Mouse (Mus musculus): ENCODE results near the gene Ccdc57.
"Not testable (repeated sequence)": the region's sequence is repeated elsewhere in the genome, so short reads cannot be mapped to it uniquely, and the experiment has no call there.

Ccdc57 gene

DNA sequence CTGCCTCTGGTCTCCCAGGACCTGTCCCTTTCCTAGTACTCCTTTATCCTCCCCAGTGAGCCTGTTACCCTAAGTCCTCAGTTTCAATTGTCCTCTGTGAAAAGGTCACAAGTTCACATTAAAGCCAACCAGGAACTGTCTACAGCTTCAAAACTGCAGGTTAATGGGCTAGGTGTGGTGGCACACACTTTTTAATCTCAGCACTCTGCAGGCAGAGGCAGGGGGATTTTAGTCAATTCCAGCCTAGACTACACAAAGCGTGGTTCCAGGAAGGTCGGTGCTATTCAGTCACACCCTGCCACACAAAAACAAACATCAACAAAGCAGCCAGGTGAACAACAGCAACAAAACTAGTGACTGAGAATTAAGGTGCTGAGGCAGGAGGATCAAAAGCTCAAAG, 81.1 kb downstream of the Ccdc57 start:
- DNase-seq (ENCODE audit: low spot score in 2 of 2): no peak

DNA sequence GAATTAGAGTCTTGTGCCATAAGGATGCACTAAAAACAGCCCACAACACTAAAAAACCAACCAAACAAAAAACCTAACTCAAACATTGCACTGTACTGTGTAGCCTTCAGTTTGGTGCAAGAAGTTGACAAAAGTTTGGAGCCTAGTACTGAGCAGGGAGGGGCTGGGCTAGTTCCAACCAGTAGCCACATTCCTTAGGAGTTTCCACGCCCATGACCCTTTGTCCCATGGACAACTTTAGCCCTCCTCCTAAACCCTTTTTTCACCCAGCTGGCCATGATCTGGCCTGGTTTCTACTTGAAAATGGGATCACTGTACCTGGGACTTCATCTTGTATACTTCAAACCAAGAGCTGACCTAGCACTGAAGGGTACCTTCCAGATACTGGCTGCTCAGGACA, 81.5 kb downstream of the Ccdc57 start:
- DNase-seq (ENCODE audit: low spot score in 2 of 2): no peak

DNA sequence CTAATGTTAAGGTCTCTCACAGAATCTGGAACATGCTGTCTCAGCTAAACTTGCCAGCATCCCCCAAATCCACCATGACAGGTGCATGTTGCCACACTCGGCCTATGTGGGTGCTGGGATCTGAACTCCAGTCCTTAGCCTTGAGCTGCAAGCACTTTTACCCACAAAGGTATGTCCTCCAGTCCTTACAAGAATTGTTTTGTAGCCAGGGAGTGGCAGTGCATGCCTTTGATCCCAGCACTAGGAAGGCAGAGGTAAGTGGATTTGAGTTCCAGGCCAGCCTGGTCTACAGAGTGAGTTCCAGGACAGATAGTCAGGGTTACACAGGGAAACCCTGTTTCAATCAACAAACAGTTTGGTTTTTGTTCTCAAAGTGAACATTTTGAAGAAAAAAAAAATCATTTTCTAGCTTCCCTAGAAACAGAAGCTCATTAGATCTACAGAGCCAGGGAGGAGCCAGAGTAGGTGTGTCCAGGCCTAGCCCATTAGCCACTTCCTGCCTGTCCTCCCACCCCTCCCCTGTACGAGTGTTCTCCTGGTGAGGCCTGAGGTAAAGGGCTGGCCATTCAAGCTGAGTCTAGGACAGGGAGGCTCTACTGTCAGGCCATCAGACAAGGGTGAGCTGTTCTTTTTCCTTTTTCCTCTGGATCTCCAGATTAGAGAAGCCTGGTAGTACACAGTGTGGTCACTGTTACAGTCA, 82.2 kb downstream of the Ccdc57 start:
- DNase-seq (ENCODE audit: low spot score in 2 of 2): peak in 1 of 2 experiments; percentile 31

DNA sequence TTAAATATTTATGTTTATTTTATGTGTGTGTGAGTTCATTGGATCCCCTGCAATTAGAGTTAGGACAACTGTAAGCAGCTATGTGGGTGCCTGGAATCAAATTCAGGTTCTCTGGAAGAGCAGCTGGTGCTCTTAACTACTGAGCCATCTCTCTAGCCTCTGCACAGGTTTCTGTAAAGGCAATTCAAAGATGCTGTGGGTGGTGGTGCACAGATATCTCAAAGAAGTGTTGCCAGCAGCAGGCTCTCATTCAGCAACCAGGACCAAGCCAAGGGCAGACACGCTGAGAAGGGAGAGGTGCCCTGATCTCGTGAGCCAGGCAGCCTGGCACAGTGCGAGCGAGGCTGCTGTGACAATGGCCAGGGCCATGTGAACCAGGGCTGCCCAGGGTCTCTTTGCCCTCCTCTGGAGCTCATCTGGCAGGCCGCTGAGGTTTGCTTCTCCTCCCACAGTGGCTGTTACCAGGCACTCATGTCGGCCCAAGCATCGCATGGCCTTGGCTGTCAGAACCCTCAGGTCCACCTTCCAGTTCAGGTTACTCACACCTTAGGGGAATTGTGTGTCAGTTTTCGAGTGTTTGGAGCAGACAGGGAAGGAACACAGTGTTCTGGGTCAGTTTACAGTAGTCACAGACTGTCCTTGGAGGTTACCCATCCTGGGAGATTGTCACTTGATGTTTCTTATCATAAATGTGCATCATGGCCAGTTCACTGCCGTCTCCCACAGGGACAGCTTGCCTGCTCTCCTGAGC, 85.8 kb downstream of the Ccdc57 start:
- no peak for DNase-seq (ENCODE audit: low spot score in 2 of 2)

DNA sequence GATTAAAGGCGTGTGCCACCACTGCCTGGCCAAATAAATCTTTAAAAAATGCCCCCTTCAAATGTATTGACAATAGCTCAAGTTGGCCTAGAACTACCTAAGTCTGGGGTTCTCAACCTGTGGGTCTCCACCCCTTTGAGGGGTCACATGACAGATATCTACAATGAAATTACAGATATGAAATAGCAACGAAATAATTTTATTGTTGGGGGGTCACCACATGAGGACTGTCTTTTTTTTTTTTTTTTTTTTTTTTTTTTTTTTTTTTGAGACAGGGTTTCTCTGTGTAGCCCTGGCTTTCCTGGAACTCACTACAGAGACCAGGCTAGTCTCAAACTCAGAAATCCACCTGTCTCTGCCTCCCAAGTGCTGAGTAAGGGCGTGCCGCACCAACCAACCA, 88.3 kb downstream of the Ccdc57 start:
- no peak for DNase-seq (ENCODE audit: low spot score in 2 of 2)

DNA sequence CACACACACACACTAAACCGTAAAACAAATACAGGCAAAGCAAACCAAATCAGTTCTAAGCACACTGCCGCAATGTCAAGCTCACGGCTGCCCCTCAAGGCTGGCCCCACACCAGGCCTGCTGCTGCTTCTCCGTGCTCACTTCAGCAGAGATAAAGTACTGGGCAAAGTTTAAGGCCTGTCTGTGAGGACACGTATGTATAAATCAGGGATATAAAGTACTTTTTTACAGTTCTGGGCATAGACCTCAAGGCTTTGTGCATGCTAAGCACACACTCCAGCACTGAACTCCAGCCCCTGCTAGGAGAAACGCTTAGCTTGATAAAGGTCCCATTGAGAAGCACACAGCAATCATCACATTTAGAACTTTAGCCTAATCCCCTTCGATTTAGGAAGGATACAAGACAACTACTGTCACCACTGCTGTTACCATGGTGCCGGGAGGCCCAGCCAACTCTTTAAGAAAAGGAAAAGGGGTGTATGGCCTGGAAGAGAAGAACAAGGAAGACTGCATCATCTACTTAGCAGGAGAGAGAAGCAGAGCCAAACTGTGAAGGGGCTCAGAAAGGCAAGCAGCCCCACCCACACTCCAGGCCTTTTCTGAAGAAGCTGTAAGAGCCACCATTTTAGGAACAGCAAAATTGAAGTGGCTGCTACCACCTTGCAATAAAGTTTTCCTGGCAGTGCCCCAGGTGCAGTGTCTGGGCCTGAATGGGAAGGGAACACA, 99.0 kb downstream of the Ccdc57 start:
- no peak for DNase-seq (ENCODE audit: low spot score in 2 of 2)

DNA sequence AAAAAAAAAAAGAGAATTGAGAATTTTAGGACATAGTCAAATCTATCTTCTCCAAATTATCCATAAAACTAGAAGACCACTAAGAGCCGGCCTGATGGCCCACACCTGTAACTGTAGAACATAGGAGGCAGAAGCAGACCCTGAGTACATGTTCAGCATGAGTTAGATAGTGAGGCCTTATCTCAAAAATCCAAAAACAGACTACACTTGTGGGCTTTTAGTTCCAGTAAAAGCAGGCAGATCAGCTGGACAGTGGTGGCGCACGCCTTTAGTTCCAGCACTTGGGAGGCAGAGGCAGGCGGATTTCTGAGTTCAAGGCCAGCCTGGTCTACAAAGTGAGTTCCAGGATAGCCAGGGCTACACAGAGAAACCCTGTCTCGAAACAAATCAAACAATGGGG, 99.7 kb downstream of the Ccdc57 start:
- DNase-seq (ENCODE audit: low spot score in 2 of 2): not testable (repeated sequence)

DNA sequence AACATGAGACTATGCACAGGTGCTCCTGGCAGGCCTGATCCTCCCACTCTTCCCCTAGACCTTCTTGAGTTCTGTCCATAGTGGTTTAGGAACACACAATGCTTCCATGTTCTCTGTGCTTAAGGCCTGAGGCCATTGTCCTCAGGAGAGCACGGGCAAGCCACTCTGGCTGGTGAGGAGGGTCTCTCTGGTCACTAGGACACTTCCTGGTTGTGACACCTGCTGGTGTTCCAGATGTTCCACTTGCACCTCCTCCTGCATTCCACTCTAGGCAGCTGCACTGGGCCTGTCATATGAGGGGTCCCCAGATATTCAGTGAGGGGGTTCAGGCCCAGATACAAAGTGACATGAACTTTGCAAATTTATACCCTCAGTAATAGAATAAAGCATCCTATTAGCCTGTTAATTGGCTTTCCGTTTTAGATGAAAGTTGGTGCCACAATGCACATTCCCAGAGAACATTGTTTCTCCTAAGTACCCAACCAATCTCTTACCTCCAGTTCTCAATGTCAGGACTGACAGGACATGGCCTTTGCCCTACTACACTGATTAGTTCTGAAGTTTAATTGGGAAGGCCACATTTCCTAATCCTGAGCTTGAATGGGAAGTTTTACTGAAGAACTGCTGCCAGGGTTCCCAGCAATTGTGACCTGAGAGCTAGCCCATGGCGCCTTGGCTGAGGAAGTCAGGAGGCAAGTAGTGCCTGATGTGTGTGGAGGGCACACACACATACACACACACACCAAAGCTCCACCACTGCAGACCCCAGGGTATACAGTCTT, 100.8 kb downstream of the Ccdc57 start:
- DNase-seq (ENCODE audit: low spot score in 2 of 2): no peak

DNA sequence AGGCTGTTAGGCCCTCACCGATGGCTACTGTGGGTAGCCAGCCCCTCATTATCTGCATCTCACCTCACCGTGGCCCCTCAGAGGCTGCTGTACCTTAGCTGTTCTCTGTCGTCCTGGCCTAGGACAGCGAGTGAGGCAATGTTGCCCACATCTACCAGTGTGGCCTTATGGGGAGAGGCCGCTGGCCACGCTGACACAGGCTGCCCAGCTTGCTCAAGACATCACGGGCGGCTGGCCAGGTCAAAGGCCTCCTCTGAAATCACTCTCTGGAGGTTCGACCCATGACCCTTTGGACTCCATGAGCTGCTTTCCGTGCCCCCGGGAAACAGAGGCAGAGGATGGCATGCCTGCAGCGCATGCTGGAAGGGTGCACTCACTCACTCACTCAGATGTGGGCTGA, 102.0 kb downstream of the Ccdc57 start:
- no peak for DNase-seq (ENCODE audit: low spot score in 2 of 2)

DNA sequence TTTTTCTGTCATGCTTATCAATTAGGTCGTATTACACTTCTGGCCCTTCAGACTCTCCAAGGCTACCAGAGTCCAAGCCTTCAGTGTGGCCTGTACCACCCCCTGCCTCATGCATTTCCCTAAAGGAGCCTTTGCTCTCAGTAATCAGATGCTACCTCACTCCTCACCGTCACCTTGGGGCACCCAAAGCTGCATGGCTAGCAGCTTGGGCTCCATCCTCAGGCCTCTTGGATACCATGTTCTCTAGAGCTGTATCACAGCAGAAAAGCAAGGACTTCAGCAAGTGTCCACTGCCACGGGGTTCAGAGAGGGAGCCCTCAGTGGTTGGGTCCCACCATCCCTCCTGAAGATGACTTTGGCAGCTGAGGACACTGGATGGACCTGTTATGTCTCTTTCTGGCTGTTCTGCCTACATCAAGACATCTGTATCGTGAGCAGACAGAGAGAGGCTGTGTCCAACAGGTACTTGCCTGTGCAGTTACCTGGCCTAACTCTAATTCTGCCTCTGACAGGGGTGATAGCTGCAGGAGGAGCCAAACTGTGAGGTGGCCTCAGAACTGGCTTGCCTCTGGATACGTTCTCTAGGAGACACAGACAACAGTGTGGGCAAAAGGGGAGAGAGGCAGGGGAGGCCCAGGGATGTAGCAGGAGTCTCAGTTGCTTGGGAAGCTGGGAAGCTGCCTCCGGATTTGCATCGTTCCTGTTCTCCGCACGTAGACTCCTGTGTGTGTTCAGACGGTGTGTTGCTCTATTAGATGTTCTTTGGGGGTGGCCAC, 102.7 kb downstream of the Ccdc57 start:
- no peak for DNase-seq (ENCODE audit: low spot score in 2 of 2)

DNA sequence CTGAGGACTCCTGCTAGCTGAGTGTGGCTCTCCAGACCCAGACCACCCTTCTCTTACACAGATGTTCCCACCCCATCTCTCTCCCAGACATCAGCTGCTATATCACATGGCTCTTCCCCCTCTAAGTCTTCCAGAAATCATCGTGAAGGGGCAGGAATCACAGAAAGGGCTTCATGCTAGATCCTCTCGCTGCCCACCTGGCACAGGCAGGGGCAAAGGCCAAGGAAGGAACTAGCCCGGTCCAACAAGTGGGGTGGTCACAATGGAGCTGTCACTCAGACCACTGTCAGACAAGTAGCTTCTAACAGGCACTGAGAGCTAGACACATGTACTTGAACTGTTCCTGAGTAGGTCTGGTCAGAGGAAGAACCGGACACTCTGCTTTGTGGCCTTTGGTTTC, 104.3 kb downstream of the Ccdc57 start:
- no peak for DNase-seq (ENCODE audit: low spot score in 2 of 2)

DNA sequence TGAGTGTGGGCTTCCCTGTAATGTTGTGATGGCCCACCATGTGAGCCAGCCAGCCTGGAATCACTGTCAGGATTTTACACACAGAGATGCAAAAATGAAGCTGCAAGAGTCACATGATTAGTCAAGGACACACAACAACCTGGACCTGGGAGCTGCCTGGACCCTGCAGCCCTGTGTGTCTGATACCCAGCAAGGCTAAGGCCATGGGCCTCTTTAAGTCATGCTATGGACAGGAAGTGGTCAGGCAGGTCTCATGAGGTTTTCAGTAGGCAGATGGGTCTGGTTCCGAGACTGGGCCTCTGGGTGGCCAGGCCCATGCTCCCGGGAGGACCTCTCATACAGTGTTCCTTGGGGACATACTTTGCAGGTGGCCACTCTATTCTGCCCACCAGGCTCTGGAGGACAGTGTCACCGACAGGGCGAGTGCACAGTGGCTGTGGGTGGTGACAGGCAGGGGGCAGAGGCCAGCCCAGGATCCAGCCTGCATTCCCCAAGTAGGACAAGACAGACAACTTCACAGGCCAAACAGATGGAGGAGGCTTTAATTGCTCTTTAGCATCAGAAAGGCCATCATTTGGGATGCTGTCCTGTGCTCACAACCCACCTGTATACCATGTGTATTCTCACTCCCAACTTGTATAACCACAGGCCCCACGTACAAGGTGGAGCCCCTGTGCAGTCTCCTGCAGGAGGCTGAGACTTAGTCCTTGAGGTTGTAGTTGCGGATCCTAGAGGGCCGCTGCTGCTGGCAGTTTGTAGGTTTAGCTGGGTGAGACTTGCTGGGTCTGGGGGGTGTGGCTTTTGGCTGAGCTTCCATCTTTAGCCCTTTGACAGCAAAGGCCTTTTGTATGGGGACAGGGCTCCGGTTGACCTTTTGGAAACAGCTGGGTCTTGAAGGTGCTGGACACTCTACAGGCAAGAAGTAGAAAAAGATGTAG, 106.4 kb downstream of the Ccdc57 start:
- peak in 1 of 2 experiments; percentile 15 for DNase-seq (ENCODE audit: low spot score in 2 of 2)

DNA sequence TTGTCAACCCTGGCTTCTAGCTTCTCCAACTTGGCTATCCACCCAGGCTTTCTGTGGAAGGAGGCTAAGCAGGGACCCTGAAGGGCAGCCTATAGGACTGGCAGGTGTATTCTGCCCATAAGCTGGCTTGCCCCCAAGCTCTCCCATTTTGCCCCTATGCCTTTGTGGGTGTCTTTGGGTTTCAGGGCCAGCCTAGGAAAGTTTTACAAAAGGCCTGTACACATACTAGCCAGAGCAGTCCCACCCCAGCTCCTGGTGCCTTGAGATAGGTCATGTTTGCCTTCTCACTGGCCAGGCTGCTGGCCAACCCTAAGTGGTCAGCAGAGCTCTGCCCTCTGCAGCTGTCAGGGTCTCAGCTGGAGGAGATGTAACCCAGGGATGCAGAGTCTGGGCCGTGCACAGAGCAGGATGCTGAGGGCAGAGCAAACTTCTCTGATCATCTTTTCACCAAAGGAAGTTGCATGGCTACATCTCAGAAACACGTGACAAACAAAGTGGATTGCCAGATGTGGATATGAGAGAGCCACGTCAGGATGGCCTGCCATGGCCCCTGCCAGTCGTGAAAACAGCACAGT, 107.3 kb downstream of the Ccdc57 start:
- DNase-seq (ENCODE audit: low spot score in 2 of 2): no peak

DNA sequence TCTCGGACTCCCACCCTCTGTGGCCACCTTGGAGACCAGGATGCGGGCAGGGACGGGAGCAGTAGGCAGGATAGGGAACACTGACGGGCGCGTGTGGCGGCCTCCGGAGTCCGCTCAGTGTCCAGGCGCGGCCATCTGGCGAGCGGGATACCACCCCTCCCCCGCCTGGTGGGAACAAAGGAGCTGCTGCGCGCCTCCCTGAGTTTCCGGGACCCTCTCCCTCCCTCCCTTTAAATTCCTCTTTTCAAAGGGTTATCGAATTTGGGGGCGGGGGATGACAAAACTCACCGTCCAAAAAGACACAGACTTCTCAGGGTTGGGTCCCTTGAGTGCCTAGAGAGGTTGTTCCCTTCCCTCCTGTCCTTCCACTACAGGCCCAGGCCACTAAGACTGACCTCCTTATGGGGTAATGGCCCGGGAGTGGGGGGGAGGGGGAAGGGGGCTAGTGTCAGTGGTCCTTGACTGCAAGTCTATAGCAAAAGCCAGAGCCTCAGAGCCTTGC, 107.8 kb downstream of the Ccdc57 start:
- no peak for DNase-seq (ENCODE audit: low spot score in 2 of 2)

DNA sequence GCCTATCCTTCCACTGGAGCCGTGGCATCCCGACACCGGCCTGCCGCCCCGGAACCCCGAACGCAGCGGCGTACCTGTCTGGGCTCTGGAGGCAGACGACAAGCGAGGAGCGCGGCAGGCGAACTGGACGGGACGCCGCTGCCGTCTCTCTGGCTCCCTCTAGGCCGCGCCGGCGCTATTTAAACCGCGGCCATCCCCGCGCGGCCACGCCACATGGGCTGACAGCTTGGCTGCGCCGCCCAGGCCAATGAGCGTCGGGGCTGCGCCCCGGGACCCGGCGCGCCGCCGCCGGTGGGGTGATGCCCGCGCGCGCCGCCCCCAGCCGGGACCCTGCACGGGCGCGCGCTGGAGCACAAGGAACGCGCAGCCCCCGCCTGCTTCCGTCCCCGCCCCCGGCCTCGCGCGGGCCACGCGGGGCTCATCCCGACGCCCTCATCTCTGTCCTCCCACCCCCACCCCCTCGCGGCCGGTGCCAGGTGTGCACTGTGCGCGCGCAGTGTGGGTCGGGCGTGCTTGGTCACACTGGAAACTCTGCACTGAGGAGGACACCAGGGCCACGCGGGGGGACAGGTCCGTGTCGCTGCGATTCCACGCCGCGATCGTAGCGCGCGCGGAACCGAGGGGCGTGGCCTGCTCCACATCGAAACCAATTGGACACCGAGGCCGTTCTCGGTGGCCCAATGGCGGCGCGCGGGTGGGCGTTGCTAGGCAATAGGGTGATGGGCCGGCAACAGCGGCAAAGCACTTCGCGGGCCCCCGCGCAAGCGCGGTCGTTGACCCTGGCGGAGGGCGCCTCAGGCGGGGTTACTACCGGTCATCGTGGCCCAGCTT, 108.5 kb downstream of the Ccdc57 start, which contains the start of gene Fasn:
Gene Fasn, minus strand, starts transcription at position 592 of the 831 bp plus-strand sequence.
- peak; percentile 86 to 94 for DNase-seq (ENCODE audit: low spot score in 2 of 2)

DNA sequence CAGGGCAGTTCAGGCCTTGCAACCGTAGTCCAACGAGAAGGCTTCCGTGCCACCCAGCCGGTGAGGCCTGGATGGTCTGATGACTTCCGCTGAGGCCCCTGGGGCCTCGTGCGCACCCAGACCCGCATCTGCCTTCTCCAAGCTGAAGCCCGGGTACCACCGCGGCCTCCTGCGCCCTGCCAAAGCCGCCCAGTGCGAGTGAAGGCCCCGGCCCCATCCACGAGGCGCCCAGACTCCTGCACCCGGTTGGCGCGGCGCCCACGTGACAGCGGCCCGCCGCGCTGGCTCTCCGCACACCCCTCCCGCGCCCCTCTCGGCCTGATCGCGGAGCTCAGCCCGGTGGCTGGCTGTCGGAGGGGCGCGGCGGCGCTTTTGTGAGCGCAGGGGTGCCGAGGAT, 109.1 kb downstream of the Ccdc57 start:
- DNase-seq (ENCODE audit: low spot score in 2 of 2): no peak

DNA sequence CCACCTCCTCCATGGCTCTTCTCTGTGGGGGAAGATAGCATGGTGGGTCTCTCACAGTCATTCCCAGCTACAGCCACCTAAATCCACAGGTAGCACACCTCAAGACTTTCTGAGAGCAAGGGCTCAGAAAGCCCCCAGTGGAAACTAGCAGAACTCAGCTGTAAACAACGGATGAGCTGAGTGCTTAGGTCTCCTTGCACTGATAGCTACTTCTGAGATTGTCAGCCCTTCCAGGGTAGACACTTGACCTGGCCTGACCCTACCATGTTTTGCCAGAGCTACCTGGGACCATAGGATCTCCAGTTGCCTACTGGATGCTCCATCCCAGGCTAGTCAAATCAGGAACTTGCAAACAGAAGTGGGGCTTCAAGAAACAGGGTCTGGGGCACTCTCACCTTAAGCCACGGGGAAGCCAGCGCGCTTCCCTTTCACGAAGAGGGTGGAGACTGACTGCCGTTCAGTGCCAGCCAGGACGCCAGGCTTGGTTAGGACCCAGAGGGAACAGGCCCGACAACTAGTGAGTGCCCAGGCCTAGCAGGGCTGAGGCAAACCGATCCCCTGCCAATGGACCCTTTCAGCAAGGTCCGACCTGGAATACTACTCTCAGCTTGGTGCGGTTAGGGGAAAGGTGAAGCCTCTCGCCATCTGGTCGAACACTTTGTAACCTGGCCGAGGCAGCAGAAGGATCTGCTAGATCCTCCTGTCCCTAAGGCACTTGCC, 109.7 kb downstream of the Ccdc57 start:
- peak; percentile 32 to 46 for DNase-seq (ENCODE audit: low spot score in 2 of 2)

DNA sequence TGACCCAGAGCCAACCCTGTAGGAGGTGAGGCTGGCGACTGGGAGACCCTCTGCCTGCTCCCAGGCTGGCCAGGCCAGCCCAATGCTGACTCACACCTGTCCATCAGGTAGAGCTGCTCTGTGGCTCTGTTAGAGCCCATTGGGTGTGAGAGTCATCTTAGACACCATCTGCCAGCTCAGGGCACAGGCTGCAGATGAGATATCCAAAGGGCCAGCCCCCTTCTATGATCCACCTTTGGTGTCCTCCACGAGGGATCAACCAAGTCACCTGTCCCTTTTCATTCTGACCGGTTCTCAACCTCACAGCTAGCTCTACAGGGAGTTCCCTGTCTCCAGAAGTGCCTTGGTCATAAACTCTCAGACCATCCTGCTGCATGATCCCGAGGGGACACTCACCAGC, 110.4 kb downstream of the Ccdc57 start:
- no peak for DNase-seq (ENCODE audit: low spot score in 2 of 2)
